Mouse (Mus musculus) limb, embryonic 15.5 days (tissue): Measurements from ENCODE around the gene Oaz1. TPM values are rescaled to one million over a fixed set of nuclear protein-coding genes. Genes with fewer than 3 reads are reported as not detected.
"Not testable (repeated sequence)": the region's sequence is repeated elsewhere in the genome, so short reads cannot be mapped to it uniquely, and the experiment has no call there.

ENCODE experiments used
- ATAC-seq: fragments of 200-750 bp; cut with Nextera tagmentation; 2 replicates; pipeline ENCODE4 v1.8.0; 2017; ENCODE audit warnings: low read depth, moderate TSS enrichment; ENCODE audit not compliant: insufficient number of reproducible peaks, low FRiP score, low TSS enrichment
- H3K27ac ChIP-seq: fragments of 300-500 bp; sonication (generic); 2 replicates; pipeline ENCODE4 v1.5.1; 2015; ENCODE audit warnings: moderate library complexity, mild to moderate bottlenecking, inconsistent platforms
- H3K27me3 ChIP-seq: fragments of 300-500 bp; sonication (generic); 2 replicates; pipeline ENCODE4 v1.6.1; 2015; ENCODE audit warnings: inconsistent platforms
- H3K36me3 ChIP-seq: fragments of 300-500 bp; sonication (generic); 2 replicates; pipeline ENCODE4 v1.6.1; 2015; ENCODE audit warnings: inconsistent platforms
- H3K4me1 ChIP-seq: fragments of 300-500 bp; sonication (generic); 2 replicates; pipeline ENCODE4 v1.6.1; 2015; ENCODE audit warnings: inconsistent platforms
- H3K4me2 ChIP-seq: fragments of 300-500 bp; sonication (generic); 2 replicates; pipeline ENCODE4 v1.6.1; 2015; ENCODE audit warnings: mild to moderate bottlenecking, inconsistent platforms
- H3K4me3 ChIP-seq: fragments of 300-500 bp; sonication (generic); 2 replicates; pipeline ENCODE4 v1.5.1; 2015; ENCODE audit warnings: mild to moderate bottlenecking, inconsistent platforms
- H3K9ac ChIP-seq: fragments of 300-500 bp; sonication (generic); 2 replicates; pipeline ENCODE4 v1.6.1; 2015; ENCODE audit warnings: inconsistent platforms
- H3K9me3 ChIP-seq: fragments of 300-500 bp; sonication (generic); 2 replicates; pipeline ENCODE4 v1.6.1; 2016; ENCODE audit warnings: inconsistent platforms
- WGBS: fragments of 180-500 bp; shearing (Covaris S2); methylation state at CpG from one replicate; pipeline ENCODE4 v1.1.7; 2015; 5-methylcytosine and 5-hydroxymethylcytosine counted together
- polyA plus RNA-seq: library from polyadenylated mRNA; unstranded; fragments of >200 nt; fragmentation: Nextera tagmentation; extraction: Ambion mirVana; gene quantifications from 2 replicates; pipeline ENCODE4 v1.2.1, GENCODE M21; 2015

Oaz1 gene
- polyA plus RNA-seq, 1 experiment from 2014 or later: 1,708 TPM

DNA sequence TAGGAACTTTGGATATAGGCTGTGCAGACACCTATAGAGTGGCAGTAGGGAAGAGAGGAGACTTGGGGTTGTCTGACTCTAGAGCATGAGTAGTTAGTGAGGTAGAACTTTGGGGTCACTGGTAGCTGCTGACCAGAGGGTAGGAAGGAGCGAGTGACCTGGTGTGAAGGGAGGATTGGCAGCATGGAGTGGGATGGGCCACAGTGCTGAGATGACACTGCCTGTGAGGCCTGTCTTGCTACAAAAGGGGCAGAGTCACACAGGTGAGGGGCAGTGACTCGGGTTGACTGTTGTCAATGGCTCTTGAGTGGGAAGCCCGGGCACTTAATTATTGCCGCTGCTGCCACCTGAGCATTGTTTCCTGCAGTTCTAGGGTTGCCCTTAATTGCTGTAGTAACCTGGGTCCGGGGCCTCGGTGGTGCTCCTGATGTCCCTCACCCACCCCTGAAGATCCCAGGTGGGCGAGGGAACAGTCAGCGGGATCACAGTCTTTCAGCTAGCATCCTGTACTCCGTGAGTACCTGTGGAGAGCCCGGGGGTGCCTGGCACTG, 1.5 kb downstream of the Oaz1 start:
- peaks cover 20% of the 10 kb centered on the region for H3K36me3 ChIP-seq
- H3K9ac ChIP-seq: peak overlapping the region; percentile 94; the same call in 1 of the 2 replicates
- peaks cover 37% of the 10 kb centered on the region for H3K4me1 ChIP-seq
- 73% methylated on average over 10 of the region's 10 CpGs for WGBS
- ATAC-seq: no peak
- H3K4me2 ChIP-seq: peak overlapping the region; percentile 91
- H3K27ac ChIP-seq: no peak overlapping the region
- no peaks in the 10 kb centered on the region for H3K9me3 ChIP-seq
- peaks cover 2% of the 10 kb centered on the region; the same call in 1 of the 2 replicates for H3K27me3 ChIP-seq
- H3K4me3 ChIP-seq: peak overlapping the region; percentile 74

DNA sequence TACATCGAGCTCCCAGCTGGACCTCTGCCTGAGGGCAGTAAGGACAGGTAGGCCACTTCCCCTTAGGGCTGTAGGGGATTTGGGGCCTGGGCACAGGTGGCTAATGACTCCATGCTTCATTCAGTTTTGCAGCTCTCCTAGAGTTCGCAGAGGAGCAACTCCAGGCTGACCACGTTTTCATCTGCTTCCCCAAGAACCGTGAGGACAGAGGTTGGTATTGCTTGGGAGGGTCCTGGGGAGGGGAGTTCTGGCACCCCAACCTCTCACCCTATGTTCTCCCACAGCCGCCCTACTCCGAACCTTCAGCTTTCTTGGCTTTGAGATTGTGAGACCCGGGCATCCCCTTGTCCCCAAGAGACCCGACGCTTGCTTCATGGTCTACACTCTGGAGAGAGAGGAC, 2.1 kb downstream of the Oaz1 start:
- ATAC-seq, H3K9ac ChIP-seq, H3K27me3 ChIP-seq, H3K9me3 ChIP-seq, H3K27ac ChIP-seq: not testable (repeated sequence)
- peaks cover 20% of the 10 kb centered on the region for H3K36me3 ChIP-seq
- H3K4me3 ChIP-seq: peak overlapping the region; percentile 74; the same call in 1 of the 2 replicates
- peaks cover 37% of the 10 kb centered on the region for H3K4me1 ChIP-seq
- peak overlapping the region; percentile 91; the same call in 1 of the 2 replicates for H3K4me2 ChIP-seq
- 73% methylated on average over 9 of the region's 9 CpGs for WGBS

DNA sequence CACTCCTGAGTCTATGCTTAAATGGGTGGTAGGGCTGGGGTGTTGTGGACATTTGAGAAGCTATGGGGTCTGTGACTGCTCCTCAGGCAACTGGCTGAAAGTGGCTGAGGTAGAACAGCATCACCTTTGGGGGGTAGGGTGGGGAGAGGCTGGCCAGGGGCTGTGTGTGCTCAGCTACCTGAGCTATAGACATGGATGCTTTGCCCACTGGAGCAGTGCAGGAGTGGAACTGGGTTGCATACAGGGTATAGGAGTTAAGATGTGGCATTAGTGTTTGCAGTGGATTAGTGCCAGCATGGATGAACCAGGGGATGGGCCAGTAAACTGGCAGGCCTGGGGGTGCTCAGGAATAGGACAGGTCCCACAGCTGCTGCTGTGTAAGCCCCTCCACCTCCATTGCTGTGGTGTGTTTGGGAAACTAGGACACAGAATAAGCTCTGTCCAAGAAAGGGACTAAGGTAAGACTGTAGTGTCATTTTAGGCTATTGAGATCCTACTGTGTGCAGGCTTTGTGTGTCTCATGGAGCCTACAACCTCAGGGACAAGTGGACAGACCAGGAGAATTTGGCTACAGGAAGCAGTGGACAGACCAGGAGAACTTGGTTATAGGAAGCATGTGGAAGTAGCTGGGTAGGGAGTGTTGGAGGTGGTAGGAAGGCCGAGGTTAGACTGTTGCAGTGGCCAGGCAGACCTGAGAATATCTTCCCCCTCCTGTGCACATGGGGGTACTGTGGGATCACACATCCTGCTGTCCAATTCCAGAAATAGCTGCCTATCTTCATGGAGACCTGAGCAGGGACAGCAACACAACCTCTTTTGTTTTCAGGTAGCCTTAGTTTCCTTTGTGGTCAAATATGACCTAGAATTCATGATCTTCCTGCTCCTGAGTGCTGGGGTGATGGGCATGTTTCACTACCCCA, 3.2 kb downstream of the Oaz1 start:
- 67% methylated on average over 1 of the region's 1 CpGs for WGBS
- ATAC-seq: no peak
- no peak overlapping the region for H3K4me2 ChIP-seq
- no peaks in the 10 kb centered on the region for H3K9me3 ChIP-seq
- peaks cover 37% of the 10 kb centered on the region for H3K4me1 ChIP-seq
- no peak overlapping the region for H3K4me3 ChIP-seq
- peaks cover 20% of the 10 kb centered on the region for H3K36me3 ChIP-seq
- H3K27me3 ChIP-seq: peaks cover 19% of the 10 kb centered on the region
- no peak overlapping the region for H3K27ac ChIP-seq
- no peak overlapping the region for H3K9ac ChIP-seq

DNA sequence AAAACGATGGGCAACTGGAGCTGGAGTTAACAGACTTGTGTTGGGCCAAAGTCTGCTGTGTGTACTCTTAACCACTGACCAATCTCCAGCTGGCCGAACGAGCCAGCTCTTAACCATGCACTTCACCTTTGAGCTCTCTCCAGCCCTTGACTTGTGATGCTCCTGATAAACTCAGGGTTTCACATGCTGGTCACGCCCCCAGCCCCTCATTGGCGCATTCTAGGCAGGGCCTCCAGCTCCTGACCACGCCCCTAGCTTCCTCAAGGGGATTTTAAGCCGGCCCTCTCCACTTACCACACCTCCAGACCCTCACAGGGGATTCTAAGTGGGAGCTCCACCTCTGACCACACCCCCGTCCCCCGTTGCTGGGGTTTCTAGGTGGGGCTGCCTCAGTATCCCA, 4.7 kb downstream of the Oaz1 start:
- ATAC-seq: no peak
- Histone ChIP-seq H3K4me2 (no peak overlapping the region), H3K27me3 (peaks cover 34% of the 10 kb centered on the region), H3K4me1 (peaks cover 45% of the 10 kb centered on the region), H3K36me3 (peaks cover 20% of the 10 kb centered on the region), H3K9ac (no peak overlapping the region), H3K4me3 (no peak overlapping the region), H3K27ac (no peak overlapping the region), H3K9me3 (no peaks in the 10 kb centered on the region)
- 5% methylated on average over 9 of the region's 9 CpGs for WGBS

DNA sequence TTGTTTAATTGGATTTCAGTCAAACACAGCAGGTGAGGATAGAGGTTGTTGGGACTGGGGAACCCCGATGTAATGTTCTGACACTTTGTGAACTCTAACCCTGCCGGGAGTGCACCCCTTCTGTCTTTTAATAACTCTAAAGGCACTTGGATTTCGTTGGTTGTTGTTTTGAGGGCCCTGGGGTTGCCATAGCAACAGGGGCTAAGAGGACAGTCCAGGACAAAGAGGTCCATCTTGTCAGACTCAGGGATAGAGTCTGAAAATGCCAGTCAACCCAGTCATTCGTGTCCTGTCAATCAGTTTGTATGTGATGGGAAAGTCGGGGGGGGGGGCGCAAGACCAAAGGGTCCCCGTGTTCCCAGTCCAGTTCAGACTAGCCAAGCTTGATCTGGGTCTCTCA, 6.4 kb downstream of the Oaz1 start:
- Histone ChIP-seq H3K27me3 (peaks cover 45% of the 10 kb centered on the region), H3K4me3 (no peak overlapping the region), H3K9ac (no peak overlapping the region), H3K4me1 (peaks cover 42% of the 10 kb centered on the region), H3K36me3 (peaks cover 20% of the 10 kb centered on the region), H3K9me3 (no peaks in the 10 kb centered on the region), H3K27ac (no peak overlapping the region), H3K4me2 (no peak overlapping the region)
- WGBS: 75% methylated on average over 7 of the region's 7 CpGs
- no peak for ATAC-seq

DNA sequence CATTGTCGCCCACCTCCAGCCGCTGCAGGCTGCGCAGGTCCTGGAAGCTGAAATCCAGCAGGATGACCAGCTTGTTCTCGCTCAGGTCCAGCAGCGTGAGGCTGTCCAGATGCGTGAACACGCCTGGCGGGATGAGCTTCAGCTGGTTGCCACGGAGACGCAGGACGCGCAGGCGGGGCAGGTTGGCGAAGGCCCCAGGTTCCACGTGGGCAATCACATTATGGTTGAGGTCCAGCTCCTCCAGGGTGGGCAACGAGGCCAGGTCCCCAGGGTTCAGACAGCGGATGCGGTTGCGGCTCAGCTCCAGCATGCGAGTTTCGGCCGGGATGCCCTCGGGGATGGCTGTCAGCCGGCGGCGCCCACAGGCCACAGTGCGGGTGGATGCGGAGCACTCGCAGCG, 9.2 kb downstream of the Oaz1 start:
- no peak for ATAC-seq
- H3K9me3 ChIP-seq: no peaks in the 10 kb centered on the region
- H3K36me3 ChIP-seq: peaks cover under 1% of the 10 kb centered on the region
- peaks cover 18% of the 10 kb centered on the region for H3K4me1 ChIP-seq
- peaks cover 53% of the 10 kb centered on the region for H3K27me3 ChIP-seq
- no peak overlapping the region for H3K4me3 ChIP-seq
- H3K4me2 ChIP-seq: no peak overlapping the region
- H3K27ac ChIP-seq: no peak overlapping the region
- no peak overlapping the region for H3K9ac ChIP-seq
- WGBS: 53% methylated on average over 30 of the region's 30 CpGs

DNA sequence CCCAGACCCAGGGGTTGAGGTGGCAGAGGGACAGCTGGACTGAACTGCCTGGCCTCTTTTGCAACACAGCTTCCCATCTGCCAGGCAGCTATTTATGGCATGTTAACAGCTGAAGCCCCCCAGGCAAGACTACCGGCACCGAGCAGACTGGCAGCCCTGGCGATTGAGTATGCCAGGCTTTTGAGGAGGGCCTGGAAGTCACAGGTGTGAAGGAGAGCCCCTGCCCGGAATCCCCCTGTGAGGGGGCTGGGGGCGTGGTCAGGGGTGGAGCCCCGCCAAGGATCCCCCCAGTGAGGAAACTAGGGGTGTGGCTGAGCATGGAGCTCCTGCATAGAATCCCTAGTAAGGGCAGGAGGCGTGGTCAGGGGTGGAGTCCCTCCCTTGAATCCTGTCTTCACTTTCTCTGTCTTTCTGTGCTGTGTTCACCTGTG, 10.5 kb downstream of the Oaz1 start:
- ATAC-seq: no peak
- H3K9ac ChIP-seq: no peak overlapping the region
- no peak overlapping the region for H3K27ac ChIP-seq
- H3K36me3 ChIP-seq: no peaks in the 10 kb centered on the region
- H3K4me3 ChIP-seq: no peak overlapping the region
- peaks cover 66% of the 10 kb centered on the region for H3K27me3 ChIP-seq
- WGBS: 29% methylated on average over 7 of the region's 7 CpGs
- no peak overlapping the region for H3K4me2 ChIP-seq
- no peaks in the 10 kb centered on the region for H3K9me3 ChIP-seq
- 0 out of 2 replicates have a peak, but pooled peaks cover 10% of the 10 kb centered on the region for H3K4me1 ChIP-seq

DNA sequence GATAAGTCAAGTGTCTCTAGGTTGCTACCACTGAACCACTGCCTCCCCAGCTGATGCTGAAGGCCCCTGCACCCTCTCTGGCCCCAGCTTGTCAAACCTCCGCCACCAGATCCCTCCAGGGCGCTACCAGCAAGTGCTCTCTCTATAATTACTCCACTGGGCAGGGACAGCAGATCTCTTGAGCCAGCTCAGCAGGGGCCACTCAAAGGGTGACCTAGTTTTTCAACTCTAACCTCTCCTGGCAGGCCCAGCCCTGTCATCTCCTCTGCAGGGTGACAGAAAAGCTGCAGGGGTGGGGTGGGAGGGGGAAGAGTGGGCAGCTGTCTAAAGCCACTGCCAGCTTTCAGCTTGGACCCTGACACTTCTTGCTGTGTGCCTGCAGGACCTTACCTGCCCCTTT, 11.4 kb downstream of the Oaz1 start:
- Histone ChIP-seq H3K9ac (no peak overlapping the region), H3K4me2 (no peak overlapping the region), H3K27ac (no peak overlapping the region), H3K9me3 (no peaks in the 10 kb centered on the region), H3K4me3 (no peak overlapping the region), H3K4me1 (0 out of 2 replicates have a peak, but pooled peaks cover 10% of the 10 kb centered on the region), H3K36me3 (no peaks in the 10 kb centered on the region), H3K27me3 (peaks cover 73% of the 10 kb centered on the region)
- ATAC-seq: no peak
- 15% methylated on average over 2 of the region's 2 CpGs for WGBS

DNA sequence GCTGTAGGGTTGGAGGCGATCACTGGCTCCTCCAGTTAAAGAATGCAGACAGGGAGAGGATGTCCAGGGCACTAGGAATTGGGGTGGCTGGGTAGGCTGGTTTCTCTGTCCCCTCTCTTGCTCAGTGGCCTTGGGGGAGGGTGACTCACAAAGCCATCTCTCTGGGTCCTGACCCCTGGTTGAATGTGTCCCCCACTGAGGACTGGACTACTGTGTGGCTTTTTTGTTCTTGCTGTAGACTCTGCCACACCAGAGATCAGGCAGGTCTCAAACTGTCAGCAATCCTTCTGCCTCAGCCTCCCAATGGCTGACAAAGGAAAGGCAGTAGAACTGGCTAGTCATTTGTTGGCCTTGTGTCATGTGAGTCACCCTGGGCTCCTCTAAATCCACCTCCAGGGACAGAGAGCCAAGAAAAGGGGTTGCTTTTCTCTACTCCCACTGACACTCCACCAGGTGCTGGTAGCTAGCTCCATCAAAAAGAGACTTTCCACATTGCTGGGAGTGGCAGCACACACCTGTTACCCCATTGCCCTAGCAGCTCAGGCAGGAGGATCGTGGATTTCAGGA, 12.0 kb downstream of the Oaz1 start:
- H3K4me2 ChIP-seq: no peak overlapping the region
- WGBS: 72% methylated on average over 2 of the region's 2 CpGs
- peaks cover 73% of the 10 kb centered on the region for H3K27me3 ChIP-seq

DNA sequence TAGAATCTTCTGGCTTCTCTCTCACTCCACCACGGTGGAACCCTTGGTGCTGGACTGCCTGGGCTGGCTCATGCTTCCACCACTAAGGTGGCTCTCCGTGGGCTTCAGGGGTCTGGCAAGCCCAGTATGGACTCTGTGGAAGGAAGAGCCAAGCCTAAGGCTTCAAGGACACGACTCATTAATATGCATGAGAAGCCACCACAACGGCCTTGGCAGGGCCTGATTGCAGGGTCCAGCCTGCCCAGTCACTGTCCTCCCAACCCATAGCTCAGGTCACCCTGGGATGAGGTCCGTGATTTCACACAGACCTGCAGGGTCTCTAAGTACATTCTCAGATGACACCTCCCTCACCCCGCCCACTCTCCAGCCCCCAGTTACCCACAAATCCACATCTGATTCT, 13.4 kb downstream of the Oaz1 start:
- H3K9me3 ChIP-seq: no peaks in the 10 kb centered on the region
- 60% methylated on average over 6 of the region's 6 CpGs for WGBS
- no peak for ATAC-seq
- no peak overlapping the region for H3K4me3 ChIP-seq
- H3K4me1 ChIP-seq: peaks cover 22% of the 10 kb centered on the region
- H3K4me2 ChIP-seq: no peak overlapping the region
- H3K27ac ChIP-seq: no peak overlapping the region
- H3K36me3 ChIP-seq: no peaks in the 10 kb centered on the region
- H3K27me3 ChIP-seq: peaks cover 73% of the 10 kb centered on the region
- no peak overlapping the region for H3K9ac ChIP-seq

More for the DNA sequence above, 12.0 kb downstream of the Oaz1 start:
- H3K36me3 ChIP-seq: no peaks in the 10 kb centered on the region
- H3K9me3 ChIP-seq: no peaks in the 10 kb centered on the region
- no peak overlapping the region for H3K9ac ChIP-seq
- no peak overlapping the region for H3K27ac ChIP-seq
- peaks cover 12% of the 10 kb centered on the region for H3K4me1 ChIP-seq
- ATAC-seq: no peak
- H3K4me3 ChIP-seq: no peak overlapping the region

DNA sequence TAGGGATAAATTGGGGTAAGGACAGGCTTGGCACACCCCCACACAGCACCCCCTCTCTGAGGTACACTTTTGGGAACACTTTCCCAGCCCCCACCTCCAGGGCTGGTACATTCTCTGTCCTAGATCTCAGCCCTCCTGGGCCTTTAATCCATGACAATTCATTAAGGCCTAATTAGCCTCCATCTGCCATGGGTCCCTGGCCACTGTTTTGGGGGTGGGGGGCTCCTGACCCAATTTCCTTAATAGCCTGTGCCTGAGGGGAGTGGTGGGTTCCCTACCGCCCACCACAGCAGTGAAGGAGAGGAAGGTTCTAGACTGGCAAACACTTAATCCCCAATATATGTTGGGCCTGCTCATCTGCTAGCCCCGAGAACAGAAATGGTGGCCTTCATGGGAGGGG, 15.2 kb downstream of the Oaz1 start:
- H3K9ac ChIP-seq: no peak overlapping the region
- H3K4me3 ChIP-seq: no peak overlapping the region
- no peak for ATAC-seq
- 55% methylated on average over 2 of the region's 2 CpGs for WGBS
- peaks cover 70% of the 10 kb centered on the region for H3K27me3 ChIP-seq
- no peak overlapping the region for H3K4me2 ChIP-seq
- no peaks in the 10 kb centered on the region for H3K9me3 ChIP-seq
- no peaks in the 10 kb centered on the region for H3K36me3 ChIP-seq
- peaks cover 14% of the 10 kb centered on the region for H3K4me1 ChIP-seq
- no peak overlapping the region for H3K27ac ChIP-seq

DNA sequence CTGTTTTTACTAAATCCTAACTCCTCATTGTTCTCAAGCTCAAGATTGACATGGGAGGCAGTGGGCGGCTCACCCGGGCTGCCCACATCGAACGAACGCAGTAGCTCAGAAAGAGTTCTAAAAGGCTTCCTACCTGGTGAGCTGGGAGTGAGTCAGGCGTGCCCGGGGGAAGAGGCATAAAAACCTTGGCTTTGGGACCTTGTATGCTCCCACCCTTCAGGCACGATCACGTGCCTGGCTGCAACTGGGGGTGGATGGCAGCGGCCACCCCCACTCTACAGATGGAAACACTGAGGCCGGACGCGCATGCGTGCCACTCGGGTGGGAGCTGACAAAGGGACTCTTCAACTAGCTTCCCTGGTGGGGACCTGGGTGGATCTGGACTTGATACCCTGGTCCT, 15.9 kb downstream of the Oaz1 start:
- Histone ChIP-seq H3K9me3 (no peaks in the 10 kb centered on the region), H3K27ac (no peak overlapping the region), H3K4me3 (no peak overlapping the region), H3K4me2 (no peak overlapping the region), H3K36me3 (no peaks in the 10 kb centered on the region), H3K4me1 (peaks cover 14% of the 10 kb centered on the region), H3K9ac (no peak overlapping the region), H3K27me3 (peaks cover 65% of the 10 kb centered on the region)
- 82% methylated on average over 15 of the region's 15 CpGs for whole genome bisulfite sequencing
- ATAC-seq: no peak
